In genomic region chr6:49324528-49324927, GRCm38 (mm10) we compare ENCODE assay signal across 23 mouse cellular contexts. TPM values are rescaled to one million over a fixed set of nuclear protein-coding genes. Genes with fewer than 3 reads are reported as not detected.
DNase-seq lines count a peak whose midpoint lies in the region.
"Had no signal": no experiment of that assay in that cellular context is flagged by ENCODE, and none has a peak within 500 bp of the region (broad histone marks: within the 10 kb centered on the region; RNA-seq: fewer than 3 reads in every experiment).

No protein-coding gene starts in this region.

- DNase-seq in heart, embryonic 10.5 days (ENCODE audit: low spot score): peak; percentile 74
- DNase-seq in heart, postnatal 10 days: no peak
- DNase-seq in retina, adult 2 months (ENCODE audit: low read depth, low spot score): peak; percentile 63
- no peak for DNase-seq in retina, embryonic 14.5 days (ENCODE audit: low spot score)
- peak; percentile 8 for DNase-seq in embryonic facial prominence, embryonic 10.5 days (ENCODE audit: low spot score)
- no peak for DNase-seq in gastrocnemius, postnatal 25 days
- DNase-seq in adrenal gland, adult 8-10 months: no peak
- DNase-seq: B cell, adult 2 months; cerebellum, adult 18-20 months; cerebellum, postnatal 25 days; gastrocnemius, adult 2 months; heart, postnatal 14 days; kidney, adult 9 months; kidney, postnatal 14 days; lung, postnatal 4 days; thymus, adult 2 months had no signal

- no peaks in the 10 kb centered on the region for H3K9me3 ChIP-seq in heart, embryonic 10.5 days
- H3K9me3 ChIP-seq in embryonic facial prominence, embryonic 10.5 days: no peaks in the 10 kb centered on the region
- H3K9me3 ChIP-seq: heart, embryonic 12.5 days; hindbrain, embryonic 15.5 days; intestine, embryonic 15.5 days; neural tube, embryonic 13.5 days had no signal

- 74% methylated on average over 2 of the region's 2 CpGs for WGBS in heart, embryonic 10.5 days
- WGBS in embryonic facial prominence, embryonic 10.5 days: 67% methylated on average over 2 of the region's 2 CpGs

- no peak overlapping the region for H3K4me3 ChIP-seq in heart, embryonic 10.5 days
- H3K4me3 ChIP-seq in embryonic facial prominence, embryonic 10.5 days: no peak overlapping the region
- H3K4me3 ChIP-seq: gastrocnemius, adult 2 months; heart, embryonic 12.5 days; hindbrain, embryonic 15.5 days; intestine, embryonic 15.5 days; myocyte; neural tube, embryonic 13.5 days had no signal

- intact Hi-C loops in heart, postnatal 10 days (cut with DNase I): loop anchor here (5.0 kb wide), 1 partner anchor 43 kb away; the partner anchor contains the start of gene Fam221a

- H3K36me3 ChIP-seq in heart, embryonic 10.5 days: no peaks in the 10 kb centered on the region
- H3K36me3 ChIP-seq in embryonic facial prominence, embryonic 10.5 days (replicated peaks): no peaks in the 10 kb centered on the region
- H3K36me3 ChIP-seq: heart, embryonic 12.5 days; hindbrain, embryonic 15.5 days; intestine, embryonic 15.5 days; neural tube, embryonic 13.5 days had no signal

- no peak overlapping the region for H3K27ac ChIP-seq in heart, embryonic 10.5 days
- no peak overlapping the region for H3K27ac ChIP-seq in embryonic facial prominence, embryonic 10.5 days (replicated peaks)
- H3K27ac ChIP-seq: gastrocnemius, adult 2 months; hindbrain, embryonic 15.5 days; intestine, embryonic 15.5 days; neural tube, embryonic 13.5 days; stomach, postnatal 0 days had no signal

- H3K4me1 ChIP-seq in heart, embryonic 10.5 days: peaks cover 5% of the 10 kb centered on the region; the same call in 1 of the 2 replicates
- H3K4me1 ChIP-seq in embryonic facial prominence, embryonic 10.5 days: peaks cover 18% of the 10 kb centered on the region

- no peaks in the 10 kb centered on the region for H3K27me3 ChIP-seq in heart, embryonic 10.5 days (ENCODE audit: insufficient read depth, poor library complexity, severe bottlenecking)
- no peaks in the 10 kb centered on the region for H3K27me3 ChIP-seq in embryonic facial prominence, embryonic 10.5 days (replicated peaks; ENCODE audit: low read depth, poor library complexity, severe bottlenecking)
- H3K27me3 ChIP-seq: CH12.LX; heart, embryonic 12.5 days; hindbrain, embryonic 15.5 days; intestine, embryonic 15.5 days; neural tube, embryonic 13.5 days had no signal

RNA-seq across cellular contexts. Expression of gene Ccdc126, which starts 5.5 kb away (rescaled TPM):
- 6.7 and 7.4 TPM in 2 replicates for polyA plus RNA-seq in heart, embryonic 10.5 days (2016; fragmentation: Nextera tagmentation; extraction: Ambion mirVana)
- total RNA-seq in heart, postnatal 10 days (2021): 1 to 10 TPM; 4.4 to 5.4 TPM
- 4.2 and 5.0 TPM in 2 replicates for polyA plus RNA-seq in embryonic facial prominence, embryonic 10.5 days (2016; fragmentation: Nextera tagmentation; extraction: Ambion mirVana)
- 1 to 10 TPM; 1.8 to 2.0 TPM for total RNA-seq in gastrocnemius, postnatal 25 days (2021)
- total RNA-seq in adrenal gland, adult 8-10 months (2022): 10 to 100 TPM; 15.8 to 21.2 (median 18.8) TPM

RNA-seq across cellular contexts. Expression of gene Fam221a, which starts 43.0 kb away (rescaled TPM):
- polyA plus RNA-seq in heart, embryonic 10.5 days (2016; fragmentation: Nextera tagmentation; extraction: Ambion mirVana): 3.5 and 3.6 TPM in 2 replicates
- total RNA-seq in heart, postnatal 10 days (2021): 1 to 10 TPM; 1.7 to 2.0 TPM
- 4.1 and 5.0 TPM in 2 replicates for polyA plus RNA-seq in embryonic facial prominence, embryonic 10.5 days (2016; fragmentation: Nextera tagmentation; extraction: Ambion mirVana)
- total RNA-seq in gastrocnemius, postnatal 25 days (2021): under 1 TPM; 0.24 to 0.87 TPM
- total RNA-seq in adrenal gland, adult 8-10 months (2022): 1 to 10 TPM; 1.4 to 3.5 (median 2.4) TPM
- total RNA-seq: CH12.LX had no signal

Comparison
In these comparisons a context has a peak if more than half of its experiments do, and no peak if none do; other contexts are left out.
1. DNase-seq: peak in heart, embryonic 10.5 days (single experiment), retina, adult 2 months (single experiment) and embryonic facial prominence, embryonic 10.5 days (single experiment); none in heart, postnatal 10 days (0 of 2), retina, embryonic 14.5 days (single experiment), gastrocnemius, postnatal 25 days (single experiment) and adrenal gland, adult 8-10 months (single experiment).